Mouse (Mus musculus) midbrain, embryonic 12.5 days (tissue): ENCODE data around the gene Sf1. TPM values are rescaled to one million over a fixed set of nuclear protein-coding genes. Genes with fewer than 3 reads are reported as not detected.
A peak's percentile ranks its signal among the peaks of the same experiment; 100 is the strongest.

ENCODE experiments used
- ATAC-seq: fragments of 200-750 bp; cut with Nextera tagmentation; 2 replicates; pipeline ENCODE4 v1.8.0; 2017; ENCODE audit warnings: low read depth, moderate TSS enrichment, moderate library complexity; ENCODE audit not compliant: low FRiP score
- H3K27ac ChIP-seq: fragments of 300-500 bp; sonication (generic); replicated peaks from 2 replicates; pipeline ENCODE4 v1.5.1; 2016; ENCODE audit warnings: mild to moderate bottlenecking
- H3K27me3 ChIP-seq: fragments of 300-500 bp; sonication (generic); 2 replicates; pipeline ENCODE4 v1.6.1; 2016; ENCODE audit warnings: mild to moderate bottlenecking
- H3K36me3 ChIP-seq: fragments of 300-500 bp; sonication (generic); 2 replicates; pipeline ENCODE4 v1.6.1; 2016
- H3K4me1 ChIP-seq: fragments of 300-500 bp; sonication (generic); 2 replicates; pipeline ENCODE4 v1.6.1; 2016
- H3K4me2 ChIP-seq: fragments of 300-500 bp; sonication (generic); replicated peaks from 2 replicates; pipeline ENCODE4 v1.6.1; 2016; ENCODE audit warnings: mild to moderate bottlenecking, moderate library complexity
- H3K4me3 ChIP-seq: fragments of 300-500 bp; sonication (generic); 2 replicates; pipeline ENCODE4 v1.5.1; 2016; ENCODE audit warnings: mild to moderate bottlenecking
- H3K9ac ChIP-seq: fragments of 300-500 bp; sonication (generic); replicated peaks from 2 replicates; pipeline ENCODE4 v1.6.1; 2016; ENCODE audit warnings: mild to moderate bottlenecking, moderate library complexity
- H3K9me3 ChIP-seq: fragments of 300-500 bp; sonication (generic); 2 replicates; pipeline ENCODE4 v1.6.1; 2016; ENCODE audit warnings: mild to moderate bottlenecking
- WGBS: fragments of 180-500 bp; shearing (Covaris S2); methylation state at CpG from one replicate; pipeline ENCODE4 v1.1.7; 2016; 5-methylcytosine and 5-hydroxymethylcytosine counted together
- polyA plus RNA-seq: library from polyadenylated mRNA; unstranded; fragments of >200 nt; fragmentation: Nextera tagmentation; extraction: Ambion mirVana; gene quantifications from 2 replicates; pipeline ENCODE4 v1.2.1, GENCODE M21; 2016

Sf1 gene
- polyA plus RNA-seq, 1 experiment from 2014 or later: 193 TPM

GRCm38 (mm10) chr19:6364317-6364725, 831 bp downstream of the Sf1 start:
- H3K4me3 ChIP-seq: peak overlapping the region; percentile 100
- peak overlapping the region; percentile 89 for H3K4me2 ChIP-seq
- H3K36me3 ChIP-seq: peaks cover 42% of the 10 kb centered on the region
- H3K27me3 ChIP-seq: no peaks in the 10 kb centered on the region
- ATAC-seq: no peak
- H3K9ac ChIP-seq: peak overlapping the region; percentile 100
- WGBS: 0% methylated on average over 55 of the region's 55 CpGs
- H3K4me1 ChIP-seq: peaks cover 30% of the 10 kb centered on the region
- H3K9me3 ChIP-seq: no peaks in the 10 kb centered on the region
- H3K27ac ChIP-seq: peak overlapping the region; percentile 99

GRCm38 (mm10) chr19:6364842-6365241, 1.4 kb downstream of the Sf1 start:
- Histone ChIP-seq H3K4me2 (peak overlapping the region; percentile 89), H3K36me3 (peaks cover 47% of the 10 kb centered on the region), H3K9ac (peak overlapping the region; percentile 100), H3K9me3 (no peaks in the 10 kb centered on the region), H3K4me1 (peaks cover 30% of the 10 kb centered on the region), H3K4me3 (peak overlapping the region; percentile 100), H3K27me3 (no peaks in the 10 kb centered on the region), H3K27ac (no peak overlapping the region)
- WGBS: 4% methylated on average over 2 of the region's 2 CpGs
- no peak for ATAC-seq

GRCm38 (mm10) chr19:6370175-6370574, 6.7 kb downstream of the Sf1 start:
- H3K36me3 ChIP-seq: peaks cover 96% of the 10 kb centered on the region
- WGBS: 95% methylated on average over 2 of the region's 2 CpGs

GRCm38 (mm10) chr19:6372433-6372832, 8.9 kb downstream of the Sf1 start:
- Histone ChIP-seq H3K4me3 (no peak overlapping the region), H3K9me3 (no peaks in the 10 kb centered on the region), H3K27ac (no peak overlapping the region), H3K27me3 (no peaks in the 10 kb centered on the region), H3K36me3 (peaks cover 97% of the 10 kb centered on the region), H3K4me1 (no peaks in the 10 kb centered on the region), H3K4me2 (no peak overlapping the region), H3K9ac (no peak overlapping the region)
- no peak for ATAC-seq
- 98% methylated on average over 3 of the region's 3 CpGs for WGBS

More at GRCm38 (mm10) chr19:6370175-6370574, 6.7 kb downstream of the Sf1 start:
- H3K27me3 ChIP-seq: no peaks in the 10 kb centered on the region
- H3K4me1 ChIP-seq: peaks cover 16% of the 10 kb centered on the region
- ATAC-seq: no peak
- H3K4me3 ChIP-seq: no peak overlapping the region
- no peak overlapping the region for H3K27ac ChIP-seq
- no peak overlapping the region for H3K9ac ChIP-seq
- H3K9me3 ChIP-seq: no peaks in the 10 kb centered on the region
- H3K4me2 ChIP-seq: no peak overlapping the region

- no peaks in the 10 kb centered on the region for H3K4me1 ChIP-seq
- H3K9ac ChIP-seq: no peak overlapping the region
- H3K4me3 ChIP-seq: no peak overlapping the region
- no peak overlapping the region for H3K27ac ChIP-seq
- 66% methylated on average over 12 of the region's 12 CpGs for WGBS
- peaks cover 95% of the 10 kb centered on the region for H3K36me3 ChIP-seq
- no peak overlapping the region for H3K4me2 ChIP-seq
- no peak for ATAC-seq
- H3K27me3 ChIP-seq: no peaks in the 10 kb centered on the region
- no peaks in the 10 kb centered on the region for H3K9me3 ChIP-seq
Measured at GRCm38 (mm10) chr19:6373539-6374400, 10.3 kb downstream of the Sf1 start.

GRCm38 (mm10) chr19:6374571-6374970, 11.1 kb downstream of the Sf1 start:
- ATAC-seq: no peak
- no peak overlapping the region for H3K4me2 ChIP-seq
- no peak overlapping the region for H3K4me3 ChIP-seq
- H3K36me3 ChIP-seq: peaks cover 95% of the 10 kb centered on the region
- H3K4me1 ChIP-seq: no peaks in the 10 kb centered on the region
- H3K9ac ChIP-seq: no peak overlapping the region
- no peaks in the 10 kb centered on the region for H3K27me3 ChIP-seq
- H3K9me3 ChIP-seq: no peaks in the 10 kb centered on the region
- H3K27ac ChIP-seq: no peak overlapping the region
- 99% methylated on average over 9 of the region's 10 CpGs for whole genome bisulfite sequencing

- no peak overlapping the region for H3K4me3 ChIP-seq
- H3K9ac ChIP-seq: no peak overlapping the region
- no peak overlapping the region for H3K4me2 ChIP-seq
- 90% methylated on average over 31 of the region's 42 CpGs for WGBS
- no peaks in the 10 kb centered on the region for H3K9me3 ChIP-seq
- ATAC-seq: peak; percentile 19
- H3K27ac ChIP-seq: 0 out of 2 replicates have a peak overlapping the region, but pooled peaks have one; percentile 10
- H3K4me1 ChIP-seq: no peaks in the 10 kb centered on the region
- peaks cover 85% of the 10 kb centered on the region for H3K36me3 ChIP-seq
- H3K27me3 ChIP-seq: no peaks in the 10 kb centered on the region
Measured at GRCm38 (mm10) chr19:6375423-6376254, 12.1 kb downstream of the Sf1 start.

- Histone ChIP-seq H3K4me2 (no peak overlapping the region), H3K27ac (no peak overlapping the region), H3K9me3 (no peaks in the 10 kb centered on the region), H3K27me3 (no peaks in the 10 kb centered on the region), H3K4me3 (no peak overlapping the region), H3K36me3 (peaks cover 79% of the 10 kb centered on the region), H3K4me1 (no peaks in the 10 kb centered on the region), H3K9ac (no peak overlapping the region)
- ATAC-seq: no peak
- 74% methylated on average over 14 of the region's 14 CpGs for WGBS
Measured at GRCm38 (mm10) chr19:6376255-6376564, 12.7 kb downstream of the Sf1 start.

GRCm38 (mm10) chr19:6376643-6377042, 13.2 kb downstream of the Sf1 start:
- H3K36me3 ChIP-seq: peaks cover 75% of the 10 kb centered on the region
- 85% methylated on average over 2 of the region's 2 CpGs for WGBS

GRCm38 (mm10) chr19:6377327-6378040, 14.0 kb downstream of the Sf1 start:
- 55% methylated on average over 11 of the region's 11 CpGs for WGBS
- no peak for ATAC-seq
- Histone ChIP-seq H3K27ac (peak overlapping the region; percentile 52), H3K4me1 (no peaks in the 10 kb centered on the region), H3K27me3 (no peaks in the 10 kb centered on the region), H3K9me3 (no peaks in the 10 kb centered on the region), H3K4me2 (no peak overlapping the region), H3K4me3 (no peak overlapping the region), H3K36me3 (peaks cover 66% of the 10 kb centered on the region), H3K9ac (no peak overlapping the region)

More at GRCm38 (mm10) chr19:6376643-6377042, 13.2 kb downstream of the Sf1 start:
- Histone ChIP-seq H3K4me3 (no peak overlapping the region), H3K9ac (no peak overlapping the region), H3K27me3 (no peaks in the 10 kb centered on the region), H3K4me2 (no peak overlapping the region), H3K9me3 (no peaks in the 10 kb centered on the region), H3K4me1 (no peaks in the 10 kb centered on the region), H3K27ac (no peak overlapping the region)
- no peak for ATAC-seq

- Histone ChIP-seq H3K9ac (no peak overlapping the region), H3K36me3 (peaks cover 36% of the 10 kb centered on the region), H3K4me1 (peaks cover 14% of the 10 kb centered on the region), H3K9me3 (no peaks in the 10 kb centered on the region), H3K4me2 (no peak overlapping the region), H3K27ac (no peak overlapping the region; the same call in 1 of the 2 replicates), H3K4me3 (no peak overlapping the region), H3K27me3 (no peaks in the 10 kb centered on the region)
- 92% methylated on average over 9 of the region's 9 CpGs for WGBS
- no peak for ATAC-seq
Measured at GRCm38 (mm10) chr19:6380411-6381166, 17.1 kb downstream of the Sf1 start.
